Mouse (Mus musculus): ENCODE measurements around the gene Plaur. TPM values are rescaled to one million over a fixed set of nuclear protein-coding genes. Genes with fewer than 3 reads are reported as not detected.

Plaur gene
- total RNA-seq, 2 experiments from 2014 or later = 0.85 to 1.4 TPM

- peak in 1 of 2 experiments; percentile 73 for DNase-seq (ENCODE audit: extremely low spot score in 1 of 2, low spot score in 2 of 2)
- intact Hi-C loops (cut with DNase I) = loop anchor here (5.0 kb wide), 1 partner anchor 41 kb away; the partner anchor contains the start of gene Cadm4
These were observed 20.5 kb upstream of the Plaur start for GRCm38 (mm10) chr7:24441785-24442184.

GRCm38 (mm10) chr7:24442313-24442712 lies 20.0 kb upstream of the Plaur start:
- intact Hi-C loops (cut with DNase I) = loop anchor here (5.0 kb wide), 1 partner anchor 40 kb away; the partner anchor contains the start of gene Cadm4
- DNase-seq (ENCODE audit: extremely low spot score in 1 of 2, low spot score in 2 of 2) = no peak

- no peak for DNase-seq (ENCODE audit: extremely low spot score in 1 of 2, low spot score in 2 of 2)
- intact Hi-C loops (cut with DNase I) = loop anchor here (5.0 kb wide), 1 partner anchor 52 kb away; no protein-coding TSS in a partner anchor
These were observed 16.9 kb upstream of the Plaur start for GRCm38 (mm10) chr7:24445266-24445926.

GRCm38 (mm10) chr7:24446697-24447340 lies 15.5 kb upstream of the Plaur start:
- intact Hi-C loops (cut with DNase I) = loop anchor here (5.0 kb wide), 1 partner anchor 50 kb away; no protein-coding TSS in a partner anchor
- no peak for DNase-seq (ENCODE audit: extremely low spot score in 1 of 2, low spot score in 2 of 2)

- no peak for DNase-seq (ENCODE audit: extremely low spot score in 1 of 2, low spot score in 2 of 2)
- intact Hi-C loops (cut with DNase I) = loop anchor here (5.0 kb wide), 1 partner anchor 48 kb away; no protein-coding TSS in a partner anchor
These were observed 13.3 kb upstream of the Plaur start for GRCm38 (mm10) chr7:24448782-24449517.

- intact Hi-C loops (cut with DNase I) = loop anchor here (10.0 kb wide), 1 partner anchor 214 kb away; no protein-coding TSS in a partner anchor
- no peak for DNase-seq (ENCODE audit: extremely low spot score in 1 of 2, low spot score in 2 of 2)
These were observed 11.7 kb upstream of the Plaur start for GRCm38 (mm10) chr7:24450585-24451017.

GRCm38 (mm10) chr7:24451855-24452311 lies 10.4 kb upstream of the Plaur start, which contains the start of gene Irgc1:
TSS of gene Irgc1 (minus strand) at chr7:24452297.
- no peak for DNase-seq (ENCODE audit: extremely low spot score in 1 of 2, low spot score in 2 of 2)
- intact Hi-C loops (cut with DNase I) = loop anchor here (10.0 kb wide), 1 partner anchor 213 kb away; no protein-coding TSS in a partner anchor

- intact Hi-C loops (cut with DNase I) = loop anchor here (10.0 kb wide), 1 partner anchor 211 kb away; no protein-coding TSS in a partner anchor
- no peak for DNase-seq (ENCODE audit: extremely low spot score in 1 of 2, low spot score in 2 of 2)
These were observed 8.1 kb upstream of the Plaur start for GRCm38 (mm10) chr7:24454199-24454598.

- intact Hi-C loops (cut with DNase I) = loop anchor here (10.0 kb wide), 1 partner anchor 209 kb away; no protein-coding TSS in a partner anchor
- DNase-seq (ENCODE audit: extremely low spot score in 1 of 2, low spot score in 2 of 2) = no peak
These were observed 6.6 kb upstream of the Plaur start for GRCm38 (mm10) chr7:24455726-24456125.

GRCm38 (mm10) chr7:24457726-24458370 lies 4.4 kb upstream of the Plaur start:
- intact Hi-C loops (cut with DNase I) = loop anchor here (10.0 kb wide), 1 partner anchor 207 kb away; no protein-coding TSS in a partner anchor
- DNase-seq (ENCODE audit: extremely low spot score in 1 of 2, low spot score in 2 of 2) = no peak

- no peak for DNase-seq (ENCODE audit: extremely low spot score in 1 of 2, low spot score in 2 of 2)
- intact Hi-C loops (cut with DNase I) = loop anchor here (10.0 kb wide), 1 partner anchor 205 kb away; no protein-coding TSS in a partner anchor
These were observed 2.8 kb upstream of the Plaur start for GRCm38 (mm10) chr7:24459440-24459839.

GRCm38 (mm10) chr7:24459843-24460242 lies 2.4 kb upstream of the Plaur start:
- intact Hi-C loops (cut with DNase I) = loop anchor here (10.0 kb wide), 1 partner anchor 205 kb away; no protein-coding TSS in a partner anchor
- peak in 1 of 2 experiments; percentile 36 for DNase-seq (ENCODE audit: extremely low spot score in 1 of 2, low spot score in 2 of 2)

- intact Hi-C loops (cut with DNase I) = no loop called here
- no peak for DNase-seq (ENCODE audit: extremely low spot score in 1 of 2, low spot score in 2 of 2)
These were observed 770 bp upstream of the Plaur start for GRCm38 (mm10) chr7:24461376-24462051.

- no peak for DNase-seq (ENCODE audit: extremely low spot score in 1 of 2, low spot score in 2 of 2)
- intact Hi-C loops (cut with DNase I) = no loop called here
These were observed 4.6 kb downstream of the Plaur start for GRCm38 (mm10) chr7:24466835-24467234.

- no peak for DNase-seq (ENCODE audit: extremely low spot score in 1 of 2, low spot score in 2 of 2)
- intact Hi-C loops (cut with DNase I) = no loop called here
These were observed 5.6 kb downstream of the Plaur start for GRCm38 (mm10) chr7:24467886-24468285.

- intact Hi-C loops (cut with DNase I) = no loop called here
- no peak for DNase-seq (ENCODE audit: extremely low spot score in 1 of 2, low spot score in 2 of 2)
These were observed 6.8 kb downstream of the Plaur start for GRCm38 (mm10) chr7:24469126-24469525.

- DNase-seq (ENCODE audit: extremely low spot score in 1 of 2, low spot score in 2 of 2) = no peak
- intact Hi-C loops (cut with DNase I) = loop anchor here (10.0 kb wide), 1 partner anchor 136 kb away; the partner anchor contains the start of gene Tescl
These were observed 8.1 kb downstream of the Plaur start for GRCm38 (mm10) chr7:24470356-24470755.

GRCm38 (mm10) chr7:24472442-24472841 lies 10.2 kb downstream of the Plaur start:
- intact Hi-C loops (cut with DNase I) = loop anchor here (10.0 kb wide), 1 partner anchor 138 kb away; the partner anchor contains the start of gene Tescl
- DNase-seq (ENCODE audit: extremely low spot score in 1 of 2, low spot score in 2 of 2) = no peak
